Mouse (Mus musculus) kidney, embryonic 15.5 days (tissue): Measurements from ENCODE around the gene Tent5b. TPM values are rescaled to one million over a fixed set of nuclear protein-coding genes. Genes with fewer than 3 reads are reported as not detected.

Experiments
- ATAC-seq: fragments of 200-750 bp; cut with Nextera tagmentation; replicated peaks from 2 replicates; pipeline ENCODE4 v1.8.0; 2017; ENCODE audit warnings: moderate TSS enrichment; ENCODE audit not compliant: low FRiP score
- H3K27ac ChIP-seq: fragments of 300-500 bp; sonication (generic); 2 replicates; pipeline ENCODE4 v1.5.1; 2015; ENCODE audit warnings: mild to moderate bottlenecking, inconsistent platforms
- H3K27me3 ChIP-seq: fragments of 300-500 bp; sonication (generic); 2 replicates; pipeline ENCODE4 v1.6.1; 2015; ENCODE audit warnings: inconsistent platforms
- H3K36me3 ChIP-seq: fragments of 300-500 bp; sonication (generic); 2 replicates; pipeline ENCODE4 v1.6.1; 2015; ENCODE audit warnings: inconsistent platforms
- H3K4me1 ChIP-seq: fragments of 300-500 bp; sonication (generic); 2 replicates; pipeline ENCODE4 v1.6.1; 2015; ENCODE audit warnings: inconsistent platforms
- H3K4me2 ChIP-seq: fragments of 300-500 bp; sonication (generic); 2 replicates; pipeline ENCODE4 v1.6.1; 2015; ENCODE audit warnings: moderate library complexity, mild to moderate bottlenecking, inconsistent platforms
- H3K4me3 ChIP-seq: fragments of 300-500 bp; sonication (generic); replicated peaks from 2 replicates; pipeline ENCODE4 v1.5.1; 2015; ENCODE audit warnings: mild to moderate bottlenecking, inconsistent platforms
- H3K9ac ChIP-seq: fragments of 300-500 bp; sonication (generic); 2 replicates; pipeline ENCODE4 v1.6.1; 2015; ENCODE audit warnings: mild to moderate bottlenecking, inconsistent platforms
- H3K9me3 ChIP-seq: fragments of 300-500 bp; sonication (generic); replicated peaks from 2 replicates; pipeline ENCODE4 v1.6.1; 2016; ENCODE audit warnings: inconsistent platforms
- WGBS: fragments of 180-500 bp; shearing (Covaris S2); methylation state at CpG from one replicate; pipeline ENCODE4 v1.1.7; 2015; ENCODE audit warnings: mixed read lengths; 5-methylcytosine and 5-hydroxymethylcytosine counted together
- polyA plus RNA-seq: library from polyadenylated mRNA; unstranded; fragments of >200 nt; fragmentation: Nextera tagmentation; extraction: Ambion mirVana; gene quantifications from 2 replicates; pipeline ENCODE4 v1.2.1, GENCODE M21; 2015

Tent5b gene
- polyA plus RNA-seq, 1 experiment from 2014 or later, result 1.3 TPM

DNA sequence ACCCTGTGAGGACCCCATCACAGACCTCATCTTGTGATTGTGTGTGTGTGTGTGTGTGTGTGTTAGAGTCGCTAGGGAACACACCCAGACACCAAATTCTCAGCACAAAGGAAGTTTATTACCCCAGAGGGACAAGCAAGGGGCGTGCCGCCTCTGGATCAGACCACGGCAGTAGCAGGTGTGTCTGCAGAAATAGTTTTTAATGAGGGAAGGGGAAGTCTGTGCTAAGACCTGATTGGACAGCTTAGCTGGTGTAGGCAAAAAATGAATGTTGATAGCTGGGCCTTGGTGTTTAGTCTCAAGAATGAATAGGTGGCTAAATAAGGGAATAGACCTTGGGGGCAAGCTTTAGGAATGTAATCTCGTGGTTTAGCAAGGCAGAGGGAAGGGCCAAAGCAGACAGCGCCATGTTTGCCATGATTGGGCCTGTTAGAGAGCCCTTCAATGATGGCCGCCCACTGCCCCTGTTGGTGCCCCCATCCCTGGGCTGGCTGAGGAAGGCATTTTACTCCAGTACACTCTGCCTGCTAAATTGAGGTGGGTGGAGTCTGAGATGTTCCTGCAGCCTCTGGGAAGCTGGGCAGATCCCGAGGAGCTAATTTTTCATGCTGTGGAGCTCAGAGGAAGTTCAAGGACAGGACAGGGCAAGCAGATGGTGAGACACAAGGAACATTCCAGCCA, 31.1 kb upstream of the Tent5b start:
- Histone ChIP-seq H3K9me3 (no peaks in the 10 kb centered on the region), H3K9ac (no peak overlapping the region), H3K4me1 (peaks cover 8% of the 10 kb centered on the region), H3K27ac (no peak overlapping the region), H3K4me3 (no peak overlapping the region), H3K4me2 (no peak overlapping the region), H3K27me3 (peaks cover 4% of the 10 kb centered on the region; the same call in 1 of the 2 replicates), H3K36me3 (no peaks in the 10 kb centered on the region)
- WGBS, result 61% methylated on average over 8 of the region's 8 CpGs
- ATAC-seq, result no peak

DNA sequence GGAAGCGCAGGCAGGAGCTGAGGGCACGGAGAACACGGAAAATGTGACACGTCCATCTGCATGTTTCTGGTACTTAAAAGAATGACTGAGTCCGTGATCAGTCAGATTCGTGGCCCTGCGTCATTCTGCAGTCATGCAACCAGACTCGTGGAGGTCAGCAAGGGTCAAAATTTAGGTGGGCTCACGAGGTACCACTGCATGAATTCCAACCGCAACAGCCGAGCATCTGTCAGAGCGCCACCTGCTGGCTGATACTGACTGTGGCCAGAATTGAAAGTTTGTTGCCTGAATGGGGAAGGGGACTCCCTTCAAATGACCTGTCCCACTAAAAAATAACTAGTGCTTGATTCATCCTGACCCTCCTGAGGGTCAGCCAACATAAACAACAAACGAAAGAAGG, 30.2 kb upstream of the Tent5b start:
- H3K36me3 ChIP-seq, result no peaks in the 10 kb centered on the region
- no peak overlapping the region for H3K9ac ChIP-seq
- H3K27ac ChIP-seq, result no peak overlapping the region
- H3K4me1 ChIP-seq, result peaks cover 8% of the 10 kb centered on the region
- H3K4me3 ChIP-seq, result no peak overlapping the region
- no peak for ATAC-seq
- 20% methylated on average over 13 of the region's 13 CpGs for WGBS
- no peaks in the 10 kb centered on the region for H3K9me3 ChIP-seq
- peaks cover 4% of the 10 kb centered on the region; the same call in 1 of the 2 replicates for H3K27me3 ChIP-seq
- no peak overlapping the region for H3K4me2 ChIP-seq

- Histone ChIP-seq H3K9me3 (no peaks in the 10 kb centered on the region), H3K4me1 (peaks cover 8% of the 10 kb centered on the region), H3K36me3 (no peaks in the 10 kb centered on the region), H3K4me2 (no peak overlapping the region), H3K9ac (no peak overlapping the region), H3K27me3 (peaks cover 4% of the 10 kb centered on the region; the same call in 1 of the 2 replicates), H3K4me3 (no peak overlapping the region), H3K27ac (no peak overlapping the region)
- no peak for ATAC-seq
- WGBS, result 10% methylated on average over 10 of the region's 10 CpGs
These were observed 28.4 kb upstream of the Tent5b start for GRCm38 (mm10) chr4:133451536-133451935.

GRCm38 (mm10) chr4:133452433-133452832, 27.5 kb upstream of the Tent5b start:
- WGBS, result 73% methylated on average over 7 of the region's 7 CpGs
- no peak for ATAC-seq

GRCm38 (mm10) chr4:133458044-133458443, 21.9 kb upstream of the Tent5b start:
- no peak for ATAC-seq
- Histone ChIP-seq H3K27ac (no peak overlapping the region), H3K4me3 (no peak overlapping the region), H3K9me3 (no peaks in the 10 kb centered on the region), H3K36me3 (no peaks in the 10 kb centered on the region), H3K9ac (no peak overlapping the region), H3K27me3 (no peaks in the 10 kb centered on the region), H3K4me2 (no peak overlapping the region), H3K4me1 (peaks cover 11% of the 10 kb centered on the region)
- 64% methylated on average over 3 of the region's 3 CpGs for WGBS

More at GRCm38 (mm10) chr4:133452433-133452832, 27.5 kb upstream of the Tent5b start:
- Histone ChIP-seq H3K4me1 (peaks cover 8% of the 10 kb centered on the region), H3K27me3 (peaks cover 4% of the 10 kb centered on the region; the same call in 1 of the 2 replicates), H3K9ac (no peak overlapping the region), H3K4me2 (no peak overlapping the region), H3K36me3 (no peaks in the 10 kb centered on the region), H3K9me3 (no peaks in the 10 kb centered on the region), H3K4me3 (no peak overlapping the region), H3K27ac (no peak overlapping the region)

- H3K27me3 ChIP-seq, result no peaks in the 10 kb centered on the region
- no peak overlapping the region for H3K4me2 ChIP-seq
- H3K4me3 ChIP-seq, result no peak overlapping the region
- H3K9ac ChIP-seq, result no peak overlapping the region
- no peak for ATAC-seq
- WGBS, result 74% methylated on average over 1 of the region's 1 CpGs
- H3K9me3 ChIP-seq, result no peaks in the 10 kb centered on the region
- peaks cover 16% of the 10 kb centered on the region for H3K4me1 ChIP-seq
- no peaks in the 10 kb centered on the region for H3K36me3 ChIP-seq
- no peak overlapping the region for H3K27ac ChIP-seq
These were observed 19.9 kb upstream of the Tent5b start for GRCm38 (mm10) chr4:133460006-133460405.

- no peaks in the 10 kb centered on the region for H3K27me3 ChIP-seq
These were observed 19.1 kb upstream of the Tent5b start for GRCm38 (mm10) chr4:133460796-133461325.

GRCm38 (mm10) chr4:133461362-133461761, 18.6 kb upstream of the Tent5b start:
- no peaks in the 10 kb centered on the region for H3K9me3 ChIP-seq
- no peaks in the 10 kb centered on the region for H3K27me3 ChIP-seq
- ATAC-seq, result no peak
- H3K36me3 ChIP-seq, result no peaks in the 10 kb centered on the region
- H3K9ac ChIP-seq, result no peak overlapping the region
- H3K27ac ChIP-seq, result no peak overlapping the region
- no peak overlapping the region for H3K4me2 ChIP-seq
- WGBS, result 74% methylated on average over 4 of the region's 4 CpGs
- no peak overlapping the region for H3K4me3 ChIP-seq
- peaks cover 16% of the 10 kb centered on the region for H3K4me1 ChIP-seq

More at GRCm38 (mm10) chr4:133460796-133461325, 19.1 kb upstream of the Tent5b start:
- Histone ChIP-seq H3K9me3 (no peaks in the 10 kb centered on the region), H3K4me1 (peaks cover 16% of the 10 kb centered on the region), H3K27ac (no peak overlapping the region), H3K9ac (no peak overlapping the region), H3K4me2 (no peak overlapping the region), H3K4me3 (no peak overlapping the region), H3K36me3 (no peaks in the 10 kb centered on the region)
- 23% methylated on average over 5 of the region's 5 CpGs for WGBS
- no peak for ATAC-seq

GRCm38 (mm10) chr4:133463184-133463583, 16.7 kb upstream of the Tent5b start:
- H3K36me3 ChIP-seq, result no peaks in the 10 kb centered on the region
- peaks cover 21% of the 10 kb centered on the region for H3K4me1 ChIP-seq
- no peak overlapping the region for H3K9ac ChIP-seq
- no peak overlapping the region for H3K4me2 ChIP-seq
- no peaks in the 10 kb centered on the region for H3K27me3 ChIP-seq
- peak overlapping the region; percentile 38; the same call in 1 of the 2 replicates for H3K27ac ChIP-seq
- no peak for ATAC-seq
- no peaks in the 10 kb centered on the region for H3K9me3 ChIP-seq
- no peak overlapping the region for H3K4me3 ChIP-seq
- WGBS, result 32% methylated on average over 6 of the region's 6 CpGs

GRCm38 (mm10) chr4:133468080-133468479, 11.9 kb upstream of the Tent5b start:
- Histone ChIP-seq H3K27ac (no peak overlapping the region), H3K36me3 (no peaks in the 10 kb centered on the region), H3K27me3 (peaks cover 10% of the 10 kb centered on the region), H3K4me1 (peaks cover 22% of the 10 kb centered on the region), H3K9me3 (no peaks in the 10 kb centered on the region), H3K4me3 (peak overlapping the region; percentile 54), H3K4me2 (peak overlapping the region; percentile 91), H3K9ac (peak overlapping the region; percentile 49)
- ATAC-seq, result peak; percentile 64; the same call in 1 of the 2 replicates
- under 1% methylated on average over 25 of the region's 27 CpGs for WGBS

- Histone ChIP-seq H3K4me3 (peak overlapping the region; percentile 25), H3K9ac (no peak overlapping the region), H3K4me2 (peak overlapping the region; percentile 91), H3K36me3 (no peaks in the 10 kb centered on the region), H3K27me3 (peaks cover 10% of the 10 kb centered on the region), H3K9me3 (no peaks in the 10 kb centered on the region), H3K27ac (no peak overlapping the region), H3K4me1 (peaks cover 17% of the 10 kb centered on the region)
- WGBS, result 15% methylated on average over 12 of the region's 12 CpGs
- ATAC-seq, result no peak
These were observed 10.8 kb upstream of the Tent5b start for GRCm38 (mm10) chr4:133469122-133469521.

DNA sequence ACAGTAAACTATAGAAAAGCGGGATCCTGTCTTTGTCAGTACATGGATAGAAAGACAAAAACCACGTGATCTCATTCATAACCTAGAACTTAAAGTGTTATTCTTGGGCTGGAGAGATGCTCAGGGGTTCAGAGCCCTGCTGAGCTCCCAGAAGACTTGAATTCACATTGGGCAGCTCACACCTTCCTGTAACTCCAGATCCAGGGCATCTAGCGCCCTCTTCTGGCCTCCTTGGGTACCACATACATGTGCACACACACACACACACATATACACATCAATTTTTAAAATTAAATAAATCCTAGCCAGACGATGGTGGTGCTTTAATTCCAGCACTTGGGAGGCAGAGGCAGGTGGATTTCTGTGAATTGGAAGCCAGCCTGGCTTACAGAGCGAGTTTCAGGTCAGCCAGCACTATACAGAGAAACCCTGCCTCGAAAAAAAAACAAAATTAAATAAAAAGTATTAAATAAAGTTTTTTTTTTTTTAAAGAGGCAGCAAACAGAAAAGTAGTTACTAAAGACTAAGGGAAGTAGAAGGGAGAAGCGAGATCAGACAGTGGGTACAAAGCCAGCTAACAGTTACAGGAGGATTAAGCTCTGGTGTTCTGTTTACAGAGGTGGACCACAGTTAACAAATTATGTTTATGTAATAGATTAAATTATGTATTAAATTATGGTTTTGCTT, 8.7 kb upstream of the Tent5b start:
- no peak overlapping the region for H3K27ac ChIP-seq
- ATAC-seq, result no peak
- 74% methylated on average over 7 of the region's 7 CpGs for WGBS
- H3K27me3 ChIP-seq, result peaks cover 19% of the 10 kb centered on the region
- H3K9me3 ChIP-seq, result no peaks in the 10 kb centered on the region
- no peak overlapping the region for H3K9ac ChIP-seq
- peaks cover 17% of the 10 kb centered on the region for H3K4me1 ChIP-seq
- no peak overlapping the region for H3K4me2 ChIP-seq
- no peak overlapping the region for H3K4me3 ChIP-seq
- H3K36me3 ChIP-seq, result no peaks in the 10 kb centered on the region
